Mouse (Mus musculus) hematopoietic multipotent progenitor cell, adult 10-12 weeks (in vitro differentiated cells): Measurements from ENCODE around the gene Tnfrsf18. TPM values are rescaled to one million over a fixed set of nuclear protein-coding genes. Genes with fewer than 3 reads are reported as not detected.

Source experiments
- polyA plus RNA-seq: library from polyadenylated mRNA; stranded (reverse); fragments of >175 nt; gene quantifications from 2 replicates; pipeline ENCODE4 v1.2.3, GENCODE M21; 2012; ENCODE audit warnings: low replicate concordance

The Tnfrsf18 gene
- 31.9 and 46.2 TPM in 2 replicates for polyA plus RNA-seq

GRCm38 (mm10) chr4:156026013-156026412 is at the start of gene Tnfrsf18:
Gene Tnfrsf18 (plus strand): TSS chr4:156026164.

GRCm38 (mm10) chr4:155992241-155992905 is 33.6 kb upstream of the Tnfrsf18 start, which contains the start of the genes B3galt6 and Sdf4:
Gene B3galt6 (minus strand): TSS chr4:155992649.
Gene Sdf4 (plus strand): TSS chr4:155992872.

GRCm38 (mm10) chr4:156013637-156014036 is 12.3 kb upstream of the Tnfrsf18 start, which contains the start of gene Tnfrsf4:
Gene Tnfrsf4 (plus strand): TSS chr4:156013843.

GRCm38 (mm10) chr4:156059261-156059660 is 33.3 kb downstream of the Tnfrsf18 start, which contains the start of gene Ttll10:
Gene Ttll10 (minus strand): TSS chr4:156059414.

Other genes with a start within 250 kb of the Tnfrsf18 start
- gene Tmem88b, start 240.3 kb upstream of the Tnfrsf18 start, polyA plus RNA-seq, result 0.06 TPM in 1 of 2 replicates, not detected in the other
- gene Ankrd65, start 235.7 kb upstream of the Tnfrsf18 start, polyA plus RNA-seq, result 0.10 TPM in 1 of 2 replicates, not detected in the other
- 6.3 and 19.8 TPM in 2 replicates for gene Mrpl20, start 223.3 kb upstream of the Tnfrsf18 start, polyA plus RNA-seq
- 56.5 and 59.9 TPM in 2 replicates for gene Ccnl2, start 213.7 kb upstream of the Tnfrsf18 start, polyA plus RNA-seq
- gene Aurkaip1, start 194.9 kb upstream of the Tnfrsf18 start, polyA plus RNA-seq, result 177 and 209 TPM in 2 replicates
- gene Mxra8, start 186.5 kb upstream of the Tnfrsf18 start, polyA plus RNA-seq, result 2.6 and 5.3 TPM in 2 replicates
- 89.3 and 201 TPM in 2 replicates for gene Dvl1, start 178.8 kb upstream of the Tnfrsf18 start, polyA plus RNA-seq
- gene Tas1r3, start 162.8 kb upstream of the Tnfrsf18 start, polyA plus RNA-seq, result 0.25 and 0.37 TPM in 2 replicates
- 1.6 and 4.5 TPM in 2 replicates for gene Cptp, start 156.7 kb upstream of the Tnfrsf18 start, polyA plus RNA-seq
- gene Ints11, start 156.6 kb upstream of the Tnfrsf18 start, polyA plus RNA-seq, result 13.3 and 23.2 TPM in 2 replicates
- gene Pusl1, start 134.4 kb upstream of the Tnfrsf18 start, polyA plus RNA-seq, result 79.0 and 302 TPM in 2 replicates
- gene Acap3, start 134.3 kb upstream of the Tnfrsf18 start, polyA plus RNA-seq, result 30.5 and 52.0 TPM in 2 replicates
- gene Ube2j2, start 82.3 kb upstream of the Tnfrsf18 start, polyA plus RNA-seq, result 43.7 and 73.5 TPM in 2 replicates
- 28.3 and 36.5 TPM in 2 replicates for gene C1qtnf12, start 63.8 kb upstream of the Tnfrsf18 start, polyA plus RNA-seq
- gene B3galt6, start 33.5 kb upstream of the Tnfrsf18 start, polyA plus RNA-seq, result 2.3 and 3.4 TPM in 2 replicates
- 64.0 and 98.8 TPM in 2 replicates for gene Sdf4, start 33.3 kb upstream of the Tnfrsf18 start, polyA plus RNA-seq
- gene Tnfrsf4, start 12.3 kb upstream of the Tnfrsf18 start, polyA plus RNA-seq, result 10.9 and 18.7 TPM in 2 replicates
- gene Ttll10, start 33.2 kb downstream of the Tnfrsf18 start, polyA plus RNA-seq, result not detected in 2 replicates
- gene 9430015G10Rik, start 83.8 kb downstream of the Tnfrsf18 start, polyA plus RNA-seq, result 11.6 and 15.9 TPM in 2 replicates
- gene Rnf223, start 104.3 kb downstream of the Tnfrsf18 start, polyA plus RNA-seq, result 0.33 and 0.59 TPM in 2 replicates
- 10.3 and 11.1 TPM in 2 replicates for gene Agrn, start 171.3 kb downstream of the Tnfrsf18 start, polyA plus RNA-seq
- 10.3 and 18.8 TPM in 2 replicates for gene Isg15, start 174.7 kb downstream of the Tnfrsf18 start, polyA plus RNA-seq
- 30.9 and 85.0 TPM in 2 replicates for gene AW011738, start 177.1 kb downstream of the Tnfrsf18 start, polyA plus RNA-seq
- 0.26 and 0.34 TPM in 2 replicates for gene Perm1, start 189.7 kb downstream of the Tnfrsf18 start, polyA plus RNA-seq
- gene Plekhn1, start 208.7 kb downstream of the Tnfrsf18 start, polyA plus RNA-seq, result 26.7 and 39.1 TPM in 2 replicates
- gene Noc2l, start 209.8 kb downstream of the Tnfrsf18 start, polyA plus RNA-seq, result 30.7 and 35.6 TPM in 2 replicates
- 3.6 and 16.4 TPM in 2 replicates for gene Samd11, start 229.5 kb downstream of the Tnfrsf18 start, polyA plus RNA-seq